Mouse (Mus musculus) B cell, adult 67 days (primary cell): Measurements from ENCODE around the gene Zfp28. TPM values are rescaled to one million over a fixed set of nuclear protein-coding genes. Genes with fewer than 3 reads are reported as not detected.

Experiments used
- total RNA-seq, 2 experiments: library from RNA; stranded (reverse); gene quantifications; 4 replicates each; pipeline ENCODE4 v1.2.4; 2023

Gene Zfp28
- total RNA-seq: 1 to 10 TPM; 6.6 to 9.7 TPM

GRCm38 (mm10) chr7:6383044-6383455 lies at the start of gene Zfp28:
Gene Zfp28 (plus strand): TSS chr7:6383295.

DNA sequence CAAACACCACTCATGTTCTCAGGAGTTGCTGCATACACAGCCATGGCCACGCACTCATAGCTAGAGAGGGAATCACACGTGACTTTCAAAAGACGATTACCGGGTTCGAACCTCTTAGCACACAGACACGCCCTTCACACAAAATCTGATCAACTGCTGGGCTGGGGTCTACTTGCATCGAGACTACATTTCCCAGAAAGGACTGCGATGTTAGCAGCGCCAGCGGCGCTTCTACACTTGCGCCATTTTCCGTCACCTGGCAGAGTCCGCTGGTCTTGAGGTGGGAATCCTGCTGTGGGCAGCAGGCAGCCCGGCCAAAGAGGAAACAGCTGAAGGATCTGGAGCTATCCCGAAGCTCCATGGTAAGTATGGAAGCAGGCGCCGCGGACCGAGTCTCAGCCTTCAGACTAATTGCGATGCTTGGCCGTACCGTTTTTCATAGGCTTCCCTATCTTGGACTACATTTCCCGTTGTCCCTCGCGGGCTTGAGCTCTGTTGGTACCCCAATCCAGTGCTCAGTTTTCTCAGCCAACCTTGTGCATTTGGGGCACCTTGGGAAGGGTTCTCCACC lies 39.5 kb upstream of the Zfp28 start, which contains the start of gene Gm3854:
Gm3854 (plus strand) TSS at position 259 of the 571 bp plus-strand sequence.

DNA sequence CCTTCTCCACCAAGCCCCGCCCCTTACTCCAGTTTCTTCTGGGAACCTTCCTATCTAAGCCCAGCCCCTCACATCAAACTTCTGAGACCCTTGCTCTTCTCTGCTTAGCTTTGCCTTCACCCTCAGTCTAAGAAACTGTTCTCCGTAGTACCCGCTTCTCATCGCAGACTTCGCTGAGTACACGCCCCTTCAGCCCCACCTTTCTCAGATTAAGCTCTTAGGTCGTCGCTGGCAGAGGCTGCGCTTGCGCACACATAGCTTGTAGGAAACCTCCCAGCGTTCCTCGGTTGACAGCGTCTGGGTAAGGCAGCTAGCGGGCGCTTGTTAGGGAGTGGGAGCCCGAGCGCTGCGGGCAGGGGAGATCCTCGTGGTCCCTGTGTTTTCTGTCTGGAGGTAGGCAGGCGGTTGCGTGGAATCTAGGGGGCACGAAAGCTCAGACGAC lies 20.0 kb upstream of the Zfp28 start, which contains the start of gene Zfp78:
Zfp78 (plus strand) TSS at position 234 of the 442 bp plus-strand sequence.

DNA sequence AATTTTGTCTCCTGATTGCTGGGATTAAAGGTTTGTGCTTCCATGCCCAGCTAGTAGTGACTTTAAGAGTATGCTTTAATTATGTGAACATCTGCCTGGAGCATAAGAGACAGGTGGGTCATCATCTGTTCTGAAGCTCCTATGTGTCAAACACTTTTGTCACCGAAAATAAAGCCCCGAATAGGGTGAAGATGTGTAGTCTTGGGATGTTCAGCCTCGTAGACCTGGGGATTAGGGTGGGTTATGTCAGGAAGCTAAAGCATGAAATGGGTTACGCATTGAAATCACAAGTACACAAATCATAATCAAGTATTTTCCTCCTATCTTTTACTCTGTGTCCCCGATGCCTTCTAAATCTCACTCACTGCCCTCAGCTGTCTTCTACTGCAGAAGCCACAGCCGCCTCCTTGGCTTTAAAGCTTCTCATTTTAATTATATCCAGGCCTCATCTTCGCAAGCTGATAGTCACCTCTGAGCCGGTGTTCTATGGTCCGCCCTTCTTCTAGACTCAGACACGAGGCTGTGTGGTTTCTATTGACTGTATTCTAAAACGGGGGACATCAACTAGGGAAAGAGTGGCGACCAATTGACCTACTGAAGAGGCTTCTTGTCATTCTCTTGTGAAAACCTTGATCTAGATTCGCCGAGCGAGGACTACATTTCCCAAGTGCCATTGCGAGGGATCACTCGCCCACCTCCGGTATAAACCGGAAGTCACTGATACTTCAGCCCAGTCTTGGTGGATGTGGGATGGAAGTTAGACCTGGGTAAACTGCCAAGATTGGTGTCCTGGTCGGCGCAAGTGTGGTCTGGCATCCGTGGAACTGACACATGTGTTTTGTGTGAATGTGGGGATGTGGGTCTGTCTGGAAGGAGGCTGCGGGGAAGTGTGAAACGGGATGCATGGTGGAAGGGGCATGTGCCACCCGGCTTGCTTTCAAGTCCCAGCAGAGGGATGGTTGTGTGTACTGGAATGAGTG lies 15.2 kb downstream of the Zfp28 start, which contains the start of gene Smim17:
Smim17 (plus strand) TSS at position 720 of the 980 bp plus-strand sequence.

GRCm38 (mm10) chr7:6410043-6410442 lies 26.9 kb downstream of the Zfp28 start, which contains the start of gene Gm20715:
Gene Gm20715 (plus strand): TSS chr7:6410277.

GRCm38 (mm10) chr7:6438388-6438787 lies 55.3 kb downstream of the Zfp28 start, which contains the start of gene Olfr1344:
Gene Olfr1344 (plus strand): TSS chr7:6438688.

Other genes with a start within 250 kb of the Zfp28 start
- gene Zfp787, start 227.3 kb upstream of the Zfp28 start, total RNA-seq: 10 to 100 TPM; 39.7 to 41.2 TPM
- 10 to 100 TPM; 28.4 TPM for gene Zfp444, start 211.1 kb upstream of the Zfp28 start, total RNA-seq
- gene Galp, start 186.2 kb upstream of the Zfp28 start, total RNA-seq: not detected
- not detected for gene Zscan5b, start 161.0 kb upstream of the Zfp28 start, total RNA-seq
- gene Epp13, start 130.6 kb upstream of the Zfp28 start, total RNA-seq: not detected
- 1 to 10 TPM; 5.9 to 6.6 TPM for gene Zfp667, start 96.7 kb upstream of the Zfp28 start, total RNA-seq
- gene Zfp583, start 52.0 kb upstream of the Zfp28 start, total RNA-seq: 1 to 10 TPM; 1.2 to 1.7 TPM
- 1 to 10 TPM in 1 of 2 experiments, under 1 TPM in 1; 0.92 to 1.2 TPM for gene Gm3854, start 39.5 kb upstream of the Zfp28 start, total RNA-seq
- 1 to 10 TPM; 3.6 to 4.5 TPM for gene Zfp78, start 20.0 kb upstream of the Zfp28 start, total RNA-seq
- not detected for gene Smim17, start 15.4 kb downstream of the Zfp28 start, total RNA-seq
- not detected for gene Gm20715, start 27.0 kb downstream of the Zfp28 start, total RNA-seq
- not detected for gene Olfr1344, start 55.4 kb downstream of the Zfp28 start, total RNA-seq
- gene Olfr1336, start 72.9 kb downstream of the Zfp28 start, total RNA-seq: not detected
- gene Olfr1346, start 83.8 kb downstream of the Zfp28 start, total RNA-seq: not detected
- gene Olfr5, start 103.6 kb downstream of the Zfp28 start, total RNA-seq: not detected
- not detected for gene Olfr1347, start 116.5 kb downstream of the Zfp28 start, total RNA-seq
- not detected for gene Olfr1348, start 125.5 kb downstream of the Zfp28 start, total RNA-seq
- gene Olfr1349, start 139.7 kb downstream of the Zfp28 start, total RNA-seq: not detected
- gene Olfr1350, start 181.5 kb downstream of the Zfp28 start, total RNA-seq: not detected